Comparison of ENCODE assay signal across 15 mouse cellular contexts in genomic region chr2:85065141-85065875, GRCm38 (mm10). TPM values are rescaled to one million over a fixed set of nuclear protein-coding genes. Genes with fewer than 3 reads are reported as not detected.
DNase-seq lines count a peak whose midpoint lies in the region; ATAC-seq and TF ChIP-seq lines count a peak whose summit lies in the region.
"Had no signal": no experiment of that assay in that cellular context is flagged by ENCODE, and none has a peak within 500 bp of the region (broad histone marks: within the 10 kb centered on the region; RNA-seq: fewer than 3 reads in every experiment).

No protein-coding gene starts in this region.

- peaks cover 38% of the 10 kb centered on the region for H3K36me3 ChIP-seq in limb, embryonic 14.5 days (ENCODE audit: control insufficient read depth, insufficient read depth, low read length)
- H3K36me3 ChIP-seq in limb, embryonic 10.5 days: peaks cover 55% of the 10 kb centered on the region

- TF ChIP-seq CTCF in gastrocnemius, adult 2 months (IDR thresholded peaks at IDR 0.05): no peak

- peaks cover 17% of the 10 kb centered on the region for H3K4me1 ChIP-seq in limb, embryonic 14.5 days (ENCODE audit: control insufficient read depth, insufficient read depth, low read length)
- H3K4me1 ChIP-seq in limb, embryonic 10.5 days: peaks cover 14% of the 10 kb centered on the region

- peak overlapping the region; percentile 46 for H3K4me3 ChIP-seq in gastrocnemius, adult 2 months
- H3K4me3 ChIP-seq in limb, embryonic 14.5 days (replicated peaks; ENCODE audit: low read length): no peak overlapping the region
- H3K4me3 ChIP-seq in limb, embryonic 10.5 days: no peak overlapping the region
- H3K4me3 ChIP-seq: forebrain, embryonic 13.5 days; liver, embryonic 12.5 days had no signal

- intact Hi-C loops in gastrocnemius, adult 2 months (cut with DNase I): no loop called here

- H3K27ac ChIP-seq in gastrocnemius, adult 2 months: peak overlapping the region; percentile 64
- no peak overlapping the region for H3K27ac ChIP-seq in limb, embryonic 14.5 days (replicated peaks; ENCODE audit: low read depth, low read length)
- H3K27ac ChIP-seq in limb, embryonic 10.5 days: no peak overlapping the region
- H3K27ac ChIP-seq: forebrain, embryonic 13.5 days; liver, embryonic 12.5 days had no signal

- H3K9ac ChIP-seq in limb, embryonic 14.5 days (ENCODE audit: low read depth, low read length, severe bottlenecking): peak overlapping the region; percentile 13; the same call in 1 of the 2 replicates
- H3K9ac ChIP-seq: forebrain, embryonic 13.5 days; liver, embryonic 12.5 days had no signal

- DNase-seq in gastrocnemius, adult 2 months: peak; percentile 34
- no peak for DNase-seq in gastrocnemius, postnatal 10 days
- DNase-seq in kidney, adult 9 months: peak; percentile 56
- DNase-seq in kidney, postnatal 10 days: no peak
- no peak for DNase-seq in limb, embryonic 14.5 days (ENCODE audit: low spot score)
- no peak for DNase-seq in limb, embryonic 10.5 days (ENCODE audit: low spot score)
- DNase-seq in layer of hippocampus, postnatal 36 days: peak; percentile 63 to 68
- no peak for DNase-seq in neural tube, embryonic 10.5 days (ENCODE audit: extremely low spot score, low spot score)
- DNase-seq: adrenal gland, postnatal 25 days; cerebellum, adult 9-11 months; embryo, embryonic 11 days had no signal

- H3K27me3 ChIP-seq in limb, embryonic 14.5 days (ENCODE audit: control insufficient read depth, insufficient read depth, low read length): no peaks in the 10 kb centered on the region
- no peaks in the 10 kb centered on the region for H3K27me3 ChIP-seq in limb, embryonic 10.5 days (ENCODE audit: low read depth, poor library complexity, severe bottlenecking)
- H3K27me3 ChIP-seq: CH12.LX; forebrain, embryonic 13.5 days had no signal

- no peak for TF ChIP-seq POLR2A in limb, embryonic 14.5 days (IDR thresholded peaks at IDR 0.05; ENCODE audit: borderline replicate concordance, extremely low read depth, insufficient read depth, insufficient read length)

- H3K4me2 ChIP-seq in limb, embryonic 14.5 days (replicated peaks; ENCODE audit: low read depth, low read length, severe bottlenecking): no peak overlapping the region
- H3K4me2 ChIP-seq: forebrain, embryonic 13.5 days; liver, embryonic 12.5 days had no signal

- WGBS in limb, embryonic 14.5 days: 60% methylated on average over 12 of the region's 12 CpGs
- WGBS in limb, embryonic 10.5 days: 66% methylated on average over 12 of the region's 12 CpGs

- H3K9me3 ChIP-seq in limb, embryonic 14.5 days (ENCODE audit: control insufficient read depth, low read length): no peaks in the 10 kb centered on the region
- no peaks in the 10 kb centered on the region for H3K9me3 ChIP-seq in limb, embryonic 10.5 days (replicated peaks)
- H3K9me3 ChIP-seq: forebrain, embryonic 13.5 days; liver, embryonic 12.5 days had no signal

- ATAC-seq in limb, embryonic 14.5 days (ENCODE audit: low FRiP score, low read depth): no peak
- ATAC-seq: forebrain, embryonic 13.5 days; inflammation-experienced regulatory T-cells, adult 6 months; liver, embryonic 12.5 days had no signal

RNA-seq across cellular contexts. Expression of gene Tnks1bp1, which starts 17.5 kb away (rescaled TPM):
- total RNA-seq in gastrocnemius, adult 2 months (2021): 10 to 100 TPM; 23.3 to 29.7 TPM
- 10 to 100 TPM; 52.1 to 69.1 TPM for total RNA-seq in gastrocnemius, postnatal 10 days (2021)
- 85.9 and 110 TPM in 2 replicates for polyA plus RNA-seq in limb, embryonic 14.5 days (2012; rRNA removed)
- 16.8 and 17.0 TPM in 2 replicates for polyA plus RNA-seq in limb, embryonic 14.5 days (2014; fragmentation: Nextera tagmentation; extraction: Ambion mirVana)
- 28.7 and 32.0 TPM in 2 replicates for polyA plus RNA-seq in limb, embryonic 10.5 days (2016; fragmentation: Nextera tagmentation; extraction: Ambion mirVana)
- 100 to 1,000 TPM; 159 to 174 TPM for total RNA-seq in layer of hippocampus, postnatal 36 days (2021)

RNA-seq across cellular contexts. Expression of gene P2rx3, which starts 28.0 kb away (rescaled TPM):
- total RNA-seq in gastrocnemius, adult 2 months (2021): under 1 TPM; 0.36 to 0.59 TPM
- under 1 TPM; 0.88 to 0.92 TPM for total RNA-seq in gastrocnemius, postnatal 10 days (2021)
- polyA plus RNA-seq in limb, embryonic 14.5 days (2012; rRNA removed): 0.45 and 0.69 TPM in 2 replicates
- 0.43 and 0.81 TPM in 2 replicates for polyA plus RNA-seq in limb, embryonic 14.5 days (2014; fragmentation: Nextera tagmentation; extraction: Ambion mirVana)
- 2.1 and 2.8 TPM in 2 replicates for polyA plus RNA-seq in limb, embryonic 10.5 days (2016; fragmentation: Nextera tagmentation; extraction: Ambion mirVana)
- total RNA-seq in layer of hippocampus, postnatal 36 days (2021): 1 to 10 TPM; 1.4 to 2.7 TPM

RNA-seq across cellular contexts. Expression of gene Ssrp1, which starts 28.3 kb away (rescaled TPM):
- total RNA-seq in gastrocnemius, adult 2 months (2021): 10 to 100 TPM; 28.5 to 30.8 TPM
- 10 to 100 TPM; 50.9 to 66.6 TPM for total RNA-seq in gastrocnemius, postnatal 10 days (2021)
- polyA plus RNA-seq in limb, embryonic 14.5 days (2012; rRNA removed): 256 and 265 TPM in 2 replicates
- 242 and 263 TPM in 2 replicates for polyA plus RNA-seq in limb, embryonic 14.5 days (2014; fragmentation: Nextera tagmentation; extraction: Ambion mirVana)
- 421 and 433 TPM in 2 replicates for polyA plus RNA-seq in limb, embryonic 10.5 days (2016; fragmentation: Nextera tagmentation; extraction: Ambion mirVana)
- 100 to 1,000 TPM; 120 TPM for total RNA-seq in layer of hippocampus, postnatal 36 days (2021)

Comparison
In these comparisons a context has a peak if more than half of its experiments do, and no peak if none do; other contexts are left out.
1. DNase-seq: peak in gastrocnemius, adult 2 months (single experiment), kidney, adult 9 months (single experiment) and layer of hippocampus, postnatal 36 days (2 of 2); none in gastrocnemius, postnatal 10 days (single experiment), kidney, postnatal 10 days (single experiment), limb, embryonic 14.5 days (single experiment), limb, embryonic 10.5 days (single experiment) and neural tube, embryonic 10.5 days (single experiment).